Mouse (Mus musculus) heart, postnatal 0 days (tissue): Measurements from ENCODE around the gene Gnb2. TPM values are rescaled to one million over a fixed set of nuclear protein-coding genes. Genes with fewer than 3 reads are reported as not detected.

ENCODE experiments used
- ATAC-seq: fragments of 200-750 bp; cut with Nextera tagmentation; 2 replicates; pipeline ENCODE4 v1.8.0; 2017; ENCODE audit warnings: low read depth, moderate number of reproducible peaks, moderate library complexity; ENCODE audit not compliant: insufficient read depth
- DNase-seq: peaks from one replicate; pipeline ENCODE4 v3.0.0-alpha.2; 2016; ENCODE audit warnings: low spot score
- H3K27ac ChIP-seq: fragments of 300-500 bp; sonication (generic); 2 replicates; pipeline ENCODE4 v1.5.1; 2014; ENCODE audit warnings: low read depth, mild to moderate bottlenecking
- H3K27me3 ChIP-seq: fragments of 300-500 bp; sonication (generic); 2 replicates; pipeline ENCODE4 v1.6.1; 2014; ENCODE audit warnings: low read length, mixed read lengths; ENCODE audit not compliant: control insufficient read depth, insufficient read depth
- H3K36me3 ChIP-seq: fragments of 300-500 bp; sonication (generic); replicated peaks from 2 replicates; pipeline ENCODE4 v1.6.1; 2014; ENCODE audit warnings: low read length, mixed read lengths; ENCODE audit not compliant: control insufficient read depth, insufficient read depth
- H3K4me1 ChIP-seq: fragments of 300-500 bp; sonication (generic); 2 replicates; pipeline ENCODE4 v1.6.1; 2014; ENCODE audit warnings: antibody characterized with exemption; ENCODE audit not compliant: control insufficient read depth, insufficient read depth
- H3K4me2 ChIP-seq: fragments of 300-500 bp; sonication (generic); 2 replicates; pipeline ENCODE4 v1.6.1; 2014; ENCODE audit warnings: low read depth, mild to moderate bottlenecking, low read length, moderate library complexity
- H3K4me3 ChIP-seq: fragments of 300-500 bp; sonication (generic); 2 replicates; pipeline ENCODE4 v1.5.1; 2014; ENCODE audit warnings: low read depth, low read length
- H3K9ac ChIP-seq: fragments of 300-500 bp; sonication (generic); replicated peaks from 2 replicates; pipeline ENCODE4 v1.6.1; 2014; ENCODE audit warnings: low read depth, low read length, mixed read lengths
- H3K9me3 ChIP-seq: fragments of 300-500 bp; sonication (generic); replicated peaks from 2 replicates; pipeline ENCODE4 v1.6.1; 2016; ENCODE audit warnings: low read length; ENCODE audit not compliant: control insufficient read depth
- CTCF ChIP-seq: IDR thresholded peaks from 2 replicates; pipeline ENCODE4 v1.5.1; 2016; ENCODE audit warnings: antibody characterized with exemption, control low read depth, low read depth
- EP300 ChIP-seq: IDR thresholded peaks from 2 replicates; pipeline ENCODE4 v1.6.1; 2016; ENCODE audit warnings: antibody characterized with exemption, low read depth
- WGBS: fragments of 180-500 bp; shearing (Covaris S2); extraction: QIAGEN DNeasy Blood & Tissue Kit; methylation state at CpG from one replicate; pipeline ENCODE4 v1.1.7; 2014; 5-methylcytosine and 5-hydroxymethylcytosine counted together
- polyA plus RNA-seq: library from polyadenylated mRNA; unstranded; fragments of >200 nt; fragmentation: Nextera tagmentation; extraction: Ambion mirVana; gene quantifications from 2 replicates; pipeline ENCODE4 v1.2.1, GENCODE M21; 2015
- total RNA-seq: library from RNA; depleted of rRNA; stranded (reverse); fragments of >200 nt; gene quantifications from 2 replicates; pipeline ENCODE4 v1.2.3, GENCODE M21; 2014; ENCODE audit warnings: low replicate concordance

The Gnb2 gene
- total and polyA plus RNA-seq, 2 experiments from 2014 or later: 301 to 872 TPM

GRCm38 (mm10) chr5:137549840-137550239 lies 16.5 kb upstream of the Gnb2 start:
- H3K9me3 ChIP-seq: no peaks in the 10 kb centered on the region
- no peak overlapping the region for H3K4me2 ChIP-seq
- H3K27me3 ChIP-seq: peaks cover 19% of the 10 kb centered on the region
- H3K36me3 ChIP-seq: no peaks in the 10 kb centered on the region
- H3K9ac ChIP-seq: no peak overlapping the region
- ATAC-seq (no peak), DNase-seq (no peak)
- TF ChIP-seq CTCF (no peak), EP300 (no peak)
- no peaks in the 10 kb centered on the region for H3K4me1 ChIP-seq
- WGBS: 75% methylated on average over 2 of the region's 2 CpGs
- H3K4me3 ChIP-seq: no peak overlapping the region
- no peak overlapping the region for H3K27ac ChIP-seq

GRCm38 (mm10) chr5:137545596-137545995 lies 12.3 kb upstream of the Gnb2 start:
- no peaks in the 10 kb centered on the region for H3K36me3 ChIP-seq
- WGBS: 68% methylated on average over 4 of the region's 4 CpGs
- H3K27me3 ChIP-seq: no peaks in the 10 kb centered on the region
- H3K4me1 ChIP-seq: no peaks in the 10 kb centered on the region
- ATAC-seq: no peak
- no peak overlapping the region for H3K27ac ChIP-seq
- no peak overlapping the region for H3K4me2 ChIP-seq
- DNase-seq: no peak
- H3K9me3 ChIP-seq: no peaks in the 10 kb centered on the region
- TF ChIP-seq CTCF: no peak
- H3K9ac ChIP-seq: no peak overlapping the region
- H3K4me3 ChIP-seq: no peak overlapping the region

- no peak for ATAC-seq
- no peaks in the 10 kb centered on the region for H3K36me3 ChIP-seq
- no peak overlapping the region for H3K4me3 ChIP-seq
- no peak overlapping the region for H3K4me2 ChIP-seq
- H3K9ac ChIP-seq: no peak overlapping the region
- no peaks in the 10 kb centered on the region for H3K9me3 ChIP-seq
- TF ChIP-seq CTCF: no peak
- no peak for TF ChIP-seq EP300
- H3K27me3 ChIP-seq: no peaks in the 10 kb centered on the region
- H3K4me1 ChIP-seq: no peaks in the 10 kb centered on the region
- 58% methylated on average over 6 of the region's 6 CpGs for WGBS
- H3K27ac ChIP-seq: no peak overlapping the region
- no peak for DNase-seq
Measured at GRCm38 (mm10) chr5:137544926-137545325, 11.6 kb upstream of the Gnb2 start.

GRCm38 (mm10) chr5:137541768-137542540 lies 8.6 kb upstream of the Gnb2 start:
- H3K4me2 ChIP-seq: no peak overlapping the region
- 55% methylated on average over 5 of the region's 5 CpGs for WGBS
- H3K36me3 ChIP-seq: no peaks in the 10 kb centered on the region
- DNase-seq: no peak
- TF ChIP-seq CTCF: no peak
- no peak for TF ChIP-seq EP300
- H3K27me3 ChIP-seq: no peaks in the 10 kb centered on the region
- no peaks in the 10 kb centered on the region for H3K9me3 ChIP-seq
- H3K9ac ChIP-seq: no peak overlapping the region
- H3K4me3 ChIP-seq: no peak overlapping the region
- ATAC-seq: no peak
- no peak overlapping the region for H3K27ac ChIP-seq
- H3K4me1 ChIP-seq: peaks cover 4% of the 10 kb centered on the region

DNA sequence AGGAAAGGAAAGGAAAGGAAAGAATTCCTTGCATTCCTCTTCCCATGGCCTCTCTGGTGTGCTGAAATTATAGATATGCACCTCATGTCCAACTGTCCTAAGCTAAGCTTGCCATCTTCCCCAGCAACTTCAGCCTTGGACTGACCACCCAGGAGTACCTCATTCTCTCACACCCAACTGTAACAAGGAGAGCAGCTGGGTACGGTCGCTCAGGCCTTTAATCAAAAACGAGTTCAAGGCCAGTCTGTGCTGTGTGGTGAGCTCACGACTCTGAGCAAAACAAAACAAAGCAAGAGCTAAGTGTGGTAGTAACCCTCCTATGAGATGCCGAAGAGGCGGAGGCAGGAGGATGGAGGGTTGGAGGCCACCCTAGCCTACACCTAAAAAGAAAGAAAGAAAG lies 7.7 kb upstream of the Gnb2 start:
- Histone ChIP-seq H3K36me3 (no peaks in the 10 kb centered on the region), H3K27ac (no peak overlapping the region), H3K4me2 (no peak overlapping the region), H3K9ac (no peak overlapping the region), H3K27me3 (no peaks in the 10 kb centered on the region), H3K4me3 (no peak overlapping the region), H3K9me3 (no peaks in the 10 kb centered on the region), H3K4me1 (peaks cover 4% of the 10 kb centered on the region)
- TF ChIP-seq CTCF (no peak), EP300 (no peak)
- 70% methylated on average over 6 of the region's 6 CpGs for WGBS
- DNase-seq (no peak), ATAC-seq (no peak)
